Comparison of ENCODE assay signal across 8 mouse cellular contexts in genomic region chr2:125624837-125625351, GRCm38 (mm10). TPM values are rescaled to one million over a fixed set of nuclear protein-coding genes. Genes with fewer than 3 reads are reported as not detected.
A peak's percentile ranks its signal among the peaks of the same experiment; 100 is the strongest.
DNase-seq lines count a peak whose midpoint lies in the region; ATAC-seq lines count a peak whose summit lies in the region.

Gene Cep152, minus strand, starts transcription at chr2:125625113.

- peaks cover 12% of the 10 kb centered on the region for H3K36me3 ChIP-seq in heart, embryonic 13.5 days
- H3K36me3 ChIP-seq in liver, embryonic 12.5 days: peaks cover 27% of the 10 kb centered on the region
- H3K36me3 ChIP-seq in stomach, embryonic 15.5 days: 0 out of 2 replicates have a peak, but pooled peaks cover 5% of the 10 kb centered on the region

- H3K27ac ChIP-seq in brown adipose tissue, adult 24 weeks (replicated peaks; ENCODE audit: low read depth, low read length): no peak within 1 kb of the TSS
- peak within 1 kb of the TSS; percentile 53 for H3K27ac ChIP-seq in heart, embryonic 13.5 days (replicated peaks)
- H3K27ac ChIP-seq in liver, embryonic 12.5 days: peak within 1 kb of the TSS; percentile 72
- H3K27ac ChIP-seq in stomach, embryonic 15.5 days: peak within 1 kb of the TSS; percentile 26; the same call in 1 of the 2 replicates

- H3K4me1 ChIP-seq in brown adipose tissue, adult 24 weeks (ENCODE audit: control insufficient read depth, insufficient read depth, insufficient read length, low read length): peaks cover 3% of the 10 kb centered on the region; the same call in 1 of the 2 replicates
- H3K4me1 ChIP-seq in heart, embryonic 13.5 days: peaks cover 39% of the 10 kb centered on the region
- H3K4me1 ChIP-seq in liver, embryonic 12.5 days: peaks cover 33% of the 10 kb centered on the region
- peaks cover 13% of the 10 kb centered on the region for H3K4me1 ChIP-seq in stomach, embryonic 15.5 days

- peak within 1 kb of the TSS; percentile 88 for H3K9ac ChIP-seq in heart, embryonic 13.5 days
- peak within 1 kb of the TSS; percentile 87 for H3K9ac ChIP-seq in liver, embryonic 12.5 days
- peak within 1 kb of the TSS; percentile 78 for H3K9ac ChIP-seq in stomach, embryonic 15.5 days

- no peaks in the 10 kb centered on the region for H3K27me3 ChIP-seq in heart, embryonic 13.5 days (replicated peaks)
- 0 out of 2 replicates have a peak, but pooled peaks cover 4% of the 10 kb centered on the region for H3K27me3 ChIP-seq in liver, embryonic 12.5 days (replicated peaks)
- no peaks in the 10 kb centered on the region for H3K27me3 ChIP-seq in stomach, embryonic 15.5 days (replicated peaks)

- H3K9me3 ChIP-seq in heart, embryonic 13.5 days: no peaks in the 10 kb centered on the region
- H3K9me3 ChIP-seq in liver, embryonic 12.5 days (replicated peaks): no peaks in the 10 kb centered on the region
- no peaks in the 10 kb centered on the region for H3K9me3 ChIP-seq in stomach, embryonic 15.5 days

- H3K4me2 ChIP-seq in heart, embryonic 13.5 days: peak within 1 kb of the TSS; percentile 83
- H3K4me2 ChIP-seq in liver, embryonic 12.5 days: peak within 1 kb of the TSS; percentile 85
- H3K4me2 ChIP-seq in stomach, embryonic 15.5 days: peak within 1 kb of the TSS; percentile 70

- under 1% methylated on average over 50 of the region's 50 CpGs for WGBS in heart, embryonic 13.5 days
- 1% methylated on average over 50 of the region's 50 CpGs for WGBS in liver, embryonic 12.5 days (ENCODE audit: insufficient replicate concordance)
- under 1% methylated on average over 50 of the region's 50 CpGs for WGBS in stomach, embryonic 15.5 days

- DNase-seq in CD4-positive, CD25-positive, alpha-beta regulatory T cell, adult 2 months (ENCODE audit: low read depth, low spot score): peak; percentile 98
- peak; percentile 51 for DNase-seq in fat pad, adult 2 months (ENCODE audit: extremely low read depth, low read depth, low spot score)
- peak; percentile 99 for DNase-seq in kidney, postnatal 10 days
- DNase-seq in natural killer cell, adult 2 months (ENCODE audit: low spot score in 2 of 2): peak; percentile 91 to 95

- H3K4me3 ChIP-seq in brown adipose tissue, adult 24 weeks (ENCODE audit: insufficient read depth, low read depth, low read length): peak within 1 kb of the TSS; percentile 78
- peak within 1 kb of the TSS; percentile 82 for H3K4me3 ChIP-seq in heart, embryonic 13.5 days
- H3K4me3 ChIP-seq in liver, embryonic 12.5 days: peak within 1 kb of the TSS; percentile 84
- H3K4me3 ChIP-seq in stomach, embryonic 15.5 days (replicated peaks): peak within 1 kb of the TSS; percentile 96

- peak; percentile 96 for ATAC-seq in heart, embryonic 13.5 days (ENCODE audit: extremely low read depth, insufficient number of reproducible peaks, low FRiP score, low TSS enrichment)
- peak; percentile 99 for ATAC-seq in liver, embryonic 12.5 days
- peak; percentile 98 for ATAC-seq in stomach, embryonic 15.5 days (ENCODE audit: insufficient read depth, low FRiP score, low read depth)

RNA-seq across cellular contexts. Expression of gene Cep152, which starts in this region (rescaled TPM):
- polyA plus RNA-seq in brown adipose tissue, adult 24 weeks (2012; ENCODE audit: insufficient read depth, insufficient read length, missing spikeins): 0.36 and 0.71 TPM in 2 replicates
- 3.2 and 3.8 TPM in 2 replicates for polyA plus RNA-seq in heart, embryonic 13.5 days (2015; fragmentation: Nextera tagmentation; extraction: Ambion mirVana)
- polyA plus RNA-seq in liver, embryonic 12.5 days (2016; fragmentation: Nextera tagmentation; extraction: Ambion mirVana): 7.0 and 7.2 TPM in 2 replicates
- 5.2 TPM in 2 replicates for polyA plus RNA-seq in stomach, embryonic 15.5 days (2015; fragmentation: Nextera tagmentation; extraction: Ambion mirVana)
